Mouse (Mus musculus): Measurements from ENCODE around the gene Ttc28.
"Not testable (repeated sequence)": the region's sequence is repeated elsewhere in the genome, so short reads cannot be mapped to it uniquely, and the experiment has no call there.

Ttc28 gene

DNA sequence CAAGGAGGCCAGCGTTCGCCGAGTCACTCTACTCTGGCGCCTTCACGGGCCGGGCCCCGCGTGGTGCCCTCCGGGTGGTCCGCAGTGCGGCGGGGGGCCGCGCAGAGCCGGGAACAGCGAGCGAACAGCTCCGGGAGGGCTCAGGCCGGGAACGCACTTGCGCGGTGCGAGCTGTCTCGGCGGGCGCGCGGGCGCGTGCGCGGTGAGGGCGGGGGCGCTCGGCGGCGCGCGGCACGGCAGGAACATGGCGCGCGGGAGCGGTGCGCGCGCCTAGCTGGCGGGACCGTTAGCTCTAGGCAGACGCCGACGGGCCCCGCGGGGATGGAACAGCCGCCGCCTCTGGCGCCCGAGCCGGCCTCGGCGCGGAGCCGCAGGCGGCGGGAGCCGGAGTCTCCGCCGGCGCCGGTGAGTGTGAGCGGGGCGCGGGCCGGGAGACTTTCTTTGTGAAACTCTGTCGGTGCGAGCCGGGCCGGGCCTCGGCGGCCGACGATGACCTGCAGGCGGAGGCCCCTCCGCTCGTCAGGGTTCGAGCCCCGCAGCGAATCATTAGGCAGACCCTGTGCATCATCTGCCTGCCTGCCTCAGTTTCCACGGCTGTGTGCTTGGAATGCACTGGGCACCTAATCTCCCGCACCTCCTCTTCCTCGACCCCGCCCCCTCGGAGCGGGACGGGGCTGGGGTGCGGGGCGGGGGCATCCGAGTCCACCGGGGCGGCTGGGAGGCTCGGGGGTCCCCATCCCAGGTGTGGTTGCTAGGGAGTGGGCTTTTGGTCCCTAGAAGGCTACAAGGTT is at the start of gene Ttc28:
TSS of gene Ttc28 (plus strand) at position 220 of the 791 bp plus-strand sequence.
- DNase-seq (ENCODE audit: low spot score) = peak; percentile 94

DNA sequence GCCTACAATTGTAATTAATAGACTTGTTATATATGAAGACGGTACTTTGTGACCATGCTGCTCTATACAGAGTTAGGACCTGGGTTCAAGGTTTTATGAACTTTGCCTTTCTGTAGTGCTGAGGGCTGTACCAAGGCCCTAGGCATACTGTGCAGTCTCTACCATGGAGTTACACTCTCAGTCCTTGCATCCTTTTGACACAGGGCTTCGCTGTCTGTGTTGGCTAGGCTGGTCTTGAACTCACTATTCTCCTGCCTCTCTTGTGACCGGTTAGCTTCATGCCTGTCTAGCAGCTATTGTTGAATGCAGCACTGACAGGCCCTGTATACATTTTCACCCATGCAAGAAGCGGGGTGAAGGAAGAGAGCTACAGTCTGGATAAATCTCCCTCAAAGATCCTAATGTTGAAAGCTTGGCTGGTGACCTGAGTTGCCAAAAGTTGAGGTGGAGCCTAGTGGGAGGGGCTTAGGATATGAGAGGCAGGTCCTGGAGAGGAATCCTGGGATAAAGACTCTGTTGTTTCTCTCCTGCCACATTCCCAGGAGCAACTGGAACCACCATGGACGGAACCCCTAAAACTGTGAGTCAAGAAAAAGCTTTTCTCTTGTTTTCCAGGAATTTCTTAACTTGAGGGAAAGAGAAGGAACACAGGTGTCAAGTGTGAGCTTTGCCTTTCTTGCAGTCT is 48.4 kb upstream of the Ttc28 start:
- DNase-seq (ENCODE audit: low spot score) = no peak

DNA sequence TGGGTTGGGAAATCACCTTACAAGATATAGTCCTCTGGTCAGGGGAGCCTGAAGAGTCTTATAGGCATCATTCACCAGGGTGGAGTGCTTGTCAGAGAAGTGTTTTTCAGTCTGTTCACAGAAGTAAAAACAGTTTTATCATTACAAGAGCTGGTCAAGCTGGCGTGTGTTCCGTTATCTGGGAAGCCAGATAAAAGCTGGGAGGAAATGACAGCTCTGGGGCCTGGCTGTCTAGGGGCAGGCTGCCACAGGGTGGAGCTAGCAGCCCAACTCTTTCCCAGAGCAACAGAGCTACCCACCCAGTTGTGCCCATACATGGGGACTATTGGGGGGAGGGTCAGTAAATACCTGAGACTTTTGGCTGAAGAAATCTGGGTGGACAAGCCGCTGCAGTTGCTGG is 43.6 kb upstream of the Ttc28 start:
- peak; percentile 69 for DNase-seq (ENCODE audit: low spot score)

DNA sequence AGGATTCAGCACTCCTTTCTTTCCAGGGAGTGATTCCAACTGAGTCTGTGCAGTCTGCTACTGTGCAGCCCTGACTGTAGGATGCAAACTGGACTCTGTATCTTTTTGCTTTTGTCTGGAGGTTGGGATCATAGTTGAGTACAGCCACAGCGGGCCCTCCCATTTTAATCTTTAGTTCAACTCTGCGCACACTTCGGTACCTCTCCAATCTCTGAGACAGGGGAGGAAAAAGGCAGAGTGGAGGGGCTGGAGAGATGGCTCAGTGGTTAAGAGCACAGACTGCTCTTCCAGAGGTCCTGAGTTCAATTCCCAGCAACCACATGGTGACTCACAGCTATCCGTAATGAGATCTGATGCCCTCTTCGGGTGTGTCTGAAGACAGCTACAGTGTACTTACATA is 41.6 kb upstream of the Ttc28 start:
- not testable (repeated sequence) for DNase-seq (ENCODE audit: low spot score)

DNA sequence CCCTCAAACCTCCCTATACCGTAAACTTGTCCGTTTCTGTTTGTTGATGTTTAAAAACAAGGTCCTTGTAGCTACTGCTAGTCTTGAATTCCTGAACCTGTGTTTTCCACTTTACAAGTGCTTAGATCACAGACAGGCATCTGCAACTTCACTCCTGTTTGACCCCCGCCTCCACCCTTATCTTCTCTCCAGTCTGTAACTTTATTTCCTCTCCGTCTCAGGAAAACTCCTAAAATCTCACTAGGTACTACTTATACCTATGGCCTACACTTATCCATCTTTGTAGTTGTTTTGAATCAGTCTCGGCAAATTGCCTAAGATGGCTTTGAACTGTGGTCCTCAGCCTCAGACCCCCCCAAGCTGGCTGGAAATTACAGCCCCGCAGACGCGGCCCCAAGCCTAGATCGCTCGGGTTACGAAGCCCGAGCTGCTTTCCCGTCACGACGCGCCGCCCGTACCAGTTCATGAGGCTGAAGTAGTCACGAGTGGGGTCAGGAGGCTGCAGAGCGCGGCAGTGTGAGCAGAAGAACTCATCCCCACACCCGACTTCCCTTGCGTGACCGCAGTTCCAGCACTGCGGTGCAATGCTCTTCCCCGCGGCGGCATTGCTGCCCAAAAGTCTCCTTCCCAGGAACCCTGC is 40.4 kb upstream of the Ttc28 start:
- no peak for DNase-seq (ENCODE audit: low spot score)

DNA sequence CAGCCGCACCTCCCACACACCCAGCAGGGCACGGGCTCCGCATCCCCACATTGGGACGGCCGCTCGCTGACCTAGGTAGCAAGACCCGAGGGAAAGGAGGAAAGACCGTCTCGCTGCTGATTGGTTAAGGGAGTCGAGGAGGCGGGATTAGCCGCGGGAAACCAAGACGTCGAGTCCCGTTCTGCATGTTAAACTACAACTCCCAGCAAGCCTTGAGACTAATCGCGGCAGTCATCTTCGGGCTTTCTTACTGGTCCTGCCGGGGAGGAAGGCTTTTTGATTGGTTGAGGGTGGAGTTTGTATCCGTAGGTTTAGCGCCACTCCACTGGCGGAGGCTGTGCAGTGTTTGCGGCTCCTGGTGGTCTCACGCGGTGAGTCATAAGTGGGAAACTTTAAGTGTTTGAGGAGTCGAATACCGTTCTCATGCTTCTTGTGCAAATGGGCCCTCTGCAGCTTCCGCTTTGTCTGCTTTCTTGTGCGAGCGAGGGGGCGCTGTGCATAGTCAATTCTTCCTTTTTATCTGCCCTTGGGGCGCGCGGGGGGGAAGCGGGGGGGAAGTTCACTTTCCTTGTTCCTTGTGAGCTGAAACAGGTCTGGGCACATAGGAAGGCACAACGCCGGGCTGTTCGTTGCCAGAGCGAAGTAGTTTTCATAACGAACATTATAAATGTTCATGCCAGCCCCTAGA is 39.8 kb upstream of the Ttc28 start, which contains the start of the genes Hscb and Chek2:
TSS of gene Hscb (minus strand) at position 100 of the 688 bp plus-strand sequence.
TSS of gene Chek2 (plus strand) at position 302 of the 688 bp plus-strand sequence.
- peak; percentile 97 for DNase-seq (ENCODE audit: low spot score)

DNA sequence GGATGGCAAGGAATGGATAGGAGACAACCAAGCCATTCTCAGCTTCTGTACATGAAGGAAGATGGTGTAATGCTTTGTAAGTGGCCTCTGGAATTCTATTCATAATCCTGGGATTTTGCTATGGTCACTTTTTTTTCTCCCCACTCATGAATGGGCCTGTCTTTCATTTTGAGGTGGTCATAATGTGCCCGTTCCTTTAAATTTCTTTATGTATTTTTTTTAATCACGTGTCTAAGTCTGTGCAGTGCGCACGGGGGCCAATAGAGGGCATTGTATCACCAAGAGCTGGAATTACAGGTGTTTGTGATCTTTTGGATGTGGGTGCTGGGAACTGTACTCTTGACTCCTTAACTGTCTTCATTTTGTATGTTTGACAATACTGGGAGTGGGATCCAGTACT is 39.1 kb upstream of the Ttc28 start:
- peak; percentile 68 for DNase-seq (ENCODE audit: low spot score)

DNA sequence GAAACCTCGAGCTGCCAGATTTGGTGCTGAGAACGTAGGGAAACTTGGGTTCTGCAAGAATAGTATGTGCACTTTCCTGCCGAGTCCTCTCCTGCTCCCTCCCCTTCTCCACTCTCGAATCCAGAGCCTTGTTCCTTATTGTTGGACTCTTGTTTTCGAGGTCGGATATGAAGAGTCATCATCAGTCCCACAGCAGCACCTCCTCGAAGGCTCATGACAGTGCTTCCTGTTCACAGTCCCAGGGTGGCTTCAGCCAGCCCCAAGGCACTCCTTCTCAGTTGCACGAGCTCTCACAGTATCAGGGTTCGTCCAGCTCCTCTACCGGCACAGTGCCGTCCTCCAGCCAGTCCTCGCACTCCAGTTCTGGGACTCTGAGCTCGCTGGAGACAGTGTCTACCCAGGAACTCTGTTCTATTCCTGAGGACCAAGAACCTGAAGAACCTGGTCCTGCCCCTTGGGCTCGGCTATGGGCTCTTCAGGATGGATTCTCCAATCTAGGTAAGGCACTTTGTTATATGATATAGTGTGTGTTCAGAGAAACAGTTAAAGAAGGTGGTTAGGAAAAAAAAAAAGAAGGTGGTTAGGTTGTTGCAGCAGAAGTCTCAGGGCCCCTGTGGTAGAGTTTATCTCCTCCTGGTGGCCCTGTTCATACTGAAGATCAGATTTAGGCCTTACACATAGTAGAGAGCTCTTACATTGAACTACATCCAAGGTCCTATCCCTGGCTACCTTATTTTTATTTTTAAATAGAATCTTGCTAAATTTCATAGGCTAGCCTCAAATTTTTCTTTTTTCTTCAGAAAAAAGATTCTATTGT is 38.3 kb upstream of the Ttc28 start:
- DNase-seq (ENCODE audit: low spot score) = no peak

DNA sequence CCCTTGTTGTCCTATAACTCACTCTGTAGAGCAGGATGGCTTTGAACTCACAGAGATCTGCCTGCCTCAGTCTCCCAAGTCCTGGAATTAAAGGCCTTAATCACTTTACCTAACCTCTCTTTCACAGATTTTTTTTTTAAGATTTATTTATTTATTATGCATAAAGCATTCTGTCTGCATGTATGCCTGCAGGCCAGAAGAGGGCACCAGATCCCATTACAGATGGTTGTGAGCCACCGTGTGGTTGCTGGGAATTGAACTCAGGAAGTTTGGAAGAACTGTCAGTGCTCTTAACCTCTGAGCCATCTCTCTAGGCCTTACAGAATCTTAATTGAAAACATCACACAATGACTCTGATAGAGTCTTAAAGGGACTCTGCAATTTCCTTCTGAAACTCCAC is 26.6 kb upstream of the Ttc28 start:
- DNase-seq (ENCODE audit: low spot score) = no peak

DNA sequence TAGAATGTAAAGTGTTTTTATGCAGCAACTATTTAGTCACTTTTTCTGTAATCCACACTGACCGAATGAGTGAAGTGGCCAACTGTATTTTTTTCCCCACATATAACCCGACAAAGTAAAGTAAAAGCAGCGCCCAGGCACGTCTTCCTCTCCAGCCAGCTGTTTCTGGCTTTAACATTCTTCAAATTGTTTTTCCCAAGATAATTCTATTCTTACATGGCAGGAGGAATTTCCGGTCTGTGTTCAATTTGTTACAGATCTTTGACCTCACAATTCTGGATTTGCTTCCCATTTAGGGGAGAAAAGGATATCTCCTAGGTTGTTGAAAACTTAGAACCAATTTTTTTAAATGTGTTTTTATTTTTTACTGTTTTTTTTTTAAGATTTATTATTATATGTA is 22.5 kb upstream of the Ttc28 start:
- DNase-seq (ENCODE audit: low spot score) = no peak

DNA sequence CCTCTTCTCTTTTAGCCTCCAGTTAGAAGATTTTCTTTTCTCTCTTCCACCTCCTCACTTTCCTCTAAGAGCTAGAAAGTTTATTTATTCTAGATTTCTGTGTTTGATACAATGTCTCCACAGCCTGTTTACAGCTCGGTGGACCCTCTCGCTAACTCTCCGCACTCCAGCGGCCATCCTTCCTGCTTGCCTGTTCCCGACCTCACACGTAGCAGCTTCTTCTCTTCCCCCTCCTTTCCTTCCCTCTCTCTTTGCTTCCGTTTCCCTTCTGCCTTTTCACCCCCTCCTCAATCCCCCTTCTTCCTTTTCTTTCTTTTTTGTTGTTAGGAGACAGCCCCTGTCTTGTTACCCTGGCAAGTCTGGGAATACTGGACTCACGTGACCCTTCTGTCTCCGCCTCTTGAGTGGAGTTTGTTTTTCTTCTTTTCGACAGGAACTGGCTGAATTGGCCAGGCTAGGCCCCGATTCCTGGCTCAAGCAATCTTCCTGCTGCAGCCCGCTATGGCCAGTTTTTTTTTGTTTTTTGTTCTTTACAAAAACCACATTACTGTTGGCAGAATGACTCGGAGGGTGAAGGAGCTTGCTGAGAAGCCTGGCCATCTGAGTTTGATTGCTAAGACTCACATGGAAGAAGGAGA is 20.5 kb upstream of the Ttc28 start:
- DNase-seq (ENCODE audit: low spot score) = peak; percentile 60

DNA sequence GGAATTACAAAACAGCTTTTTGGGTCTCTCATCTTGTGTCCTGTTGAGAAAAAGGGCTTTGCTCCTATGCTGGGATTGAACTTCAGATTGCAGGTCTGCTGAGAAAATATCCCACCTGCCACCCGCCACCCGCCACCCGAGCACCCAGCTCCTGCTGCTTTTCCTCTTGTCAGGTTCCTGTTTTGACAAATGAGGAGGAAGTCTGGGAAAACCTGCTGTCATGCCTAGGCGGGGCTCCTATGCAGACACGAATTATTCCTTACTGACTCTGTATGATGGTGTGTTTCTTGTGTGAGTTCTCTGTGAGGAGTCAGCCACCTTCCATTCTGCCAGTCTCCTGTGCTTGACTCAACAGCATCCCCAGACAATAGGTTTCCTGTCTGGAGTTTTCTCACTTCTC is 19.2 kb upstream of the Ttc28 start:
- no peak for DNase-seq (ENCODE audit: low spot score)

DNA sequence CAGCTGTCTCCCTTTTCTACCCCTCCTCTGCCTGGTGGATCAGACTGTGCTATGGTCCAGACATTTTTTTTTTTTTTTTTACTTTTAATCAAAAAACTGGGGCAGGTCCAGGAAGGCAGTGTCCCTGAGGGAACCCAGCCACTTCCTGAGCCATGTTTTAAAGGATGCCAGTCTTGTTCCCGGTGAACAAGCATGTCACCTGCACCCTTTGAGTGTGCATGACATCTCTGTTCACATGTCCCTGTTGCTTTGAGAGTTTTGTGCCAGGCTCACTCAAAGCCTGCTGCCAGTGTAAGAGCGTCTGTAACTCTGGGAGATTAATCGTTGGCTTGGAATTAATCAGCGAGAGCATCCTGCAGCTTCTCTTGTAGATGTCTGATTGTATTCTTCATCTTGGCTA is 11.1 kb upstream of the Ttc28 start:
- DNase-seq (ENCODE audit: low spot score) = no peak

DNA sequence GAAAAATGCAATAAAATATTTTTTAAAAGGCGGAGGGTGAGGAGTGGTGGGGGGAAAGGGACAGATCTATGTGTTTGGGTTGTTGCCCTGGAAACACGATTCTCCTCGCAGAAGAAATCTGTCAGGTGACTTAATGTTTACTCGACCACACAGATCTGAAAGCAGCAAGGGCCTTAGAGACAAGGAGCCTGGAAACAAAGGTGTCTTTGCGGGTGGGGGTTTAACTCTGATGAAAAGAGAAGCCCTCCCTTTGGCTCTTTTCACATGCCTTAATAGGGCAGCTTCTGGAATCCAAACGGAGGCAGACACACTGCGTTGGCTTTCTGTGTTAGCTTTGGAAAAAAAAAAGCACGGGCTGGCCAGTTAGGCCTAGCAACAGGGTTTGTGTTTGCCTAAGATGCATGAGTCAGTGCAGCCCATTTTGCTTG is 10.3 kb upstream of the Ttc28 start:
- no peak for DNase-seq (ENCODE audit: low spot score)

DNA sequence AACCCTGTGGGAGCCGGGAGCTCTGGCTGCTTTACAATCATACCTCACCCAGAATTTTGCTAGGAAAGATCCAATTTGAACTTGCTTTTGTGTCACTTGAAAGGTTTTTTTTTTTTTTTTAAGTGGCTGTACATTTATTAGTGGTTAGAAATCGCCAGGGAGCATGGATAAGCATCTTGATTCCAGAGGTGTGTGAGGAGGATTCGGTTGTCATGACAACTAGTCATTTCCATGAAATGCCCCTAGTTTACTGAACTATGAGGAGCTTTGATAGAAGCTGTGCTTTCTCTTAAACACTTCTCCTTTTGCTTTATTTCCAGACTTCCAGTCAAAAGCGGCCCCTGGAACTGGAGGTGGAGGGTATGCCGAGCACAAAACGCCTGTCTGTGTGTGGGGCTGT is 6.4 kb upstream of the Ttc28 start:
- no peak for DNase-seq (ENCODE audit: low spot score)

DNA sequence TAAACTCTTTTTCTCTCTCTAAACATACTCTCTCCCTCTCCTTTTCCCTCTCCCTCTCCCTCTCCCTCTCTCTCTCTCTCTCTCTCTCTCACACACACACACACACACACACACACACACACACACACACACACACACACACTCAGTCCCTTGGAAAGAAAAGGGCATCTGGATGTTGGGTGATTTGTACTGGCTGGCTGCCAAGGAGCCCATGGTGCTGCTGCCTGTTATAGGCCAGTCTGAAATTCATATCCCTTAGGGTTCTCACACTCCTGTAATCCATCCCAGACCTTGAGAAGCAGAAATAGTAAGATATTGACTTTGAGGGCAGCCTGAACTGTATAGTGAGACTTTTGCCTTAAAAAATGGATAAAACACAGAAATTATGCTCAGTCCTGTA is 4.9 kb upstream of the Ttc28 start:
- peak; percentile 55 for DNase-seq (ENCODE audit: low spot score)

DNA sequence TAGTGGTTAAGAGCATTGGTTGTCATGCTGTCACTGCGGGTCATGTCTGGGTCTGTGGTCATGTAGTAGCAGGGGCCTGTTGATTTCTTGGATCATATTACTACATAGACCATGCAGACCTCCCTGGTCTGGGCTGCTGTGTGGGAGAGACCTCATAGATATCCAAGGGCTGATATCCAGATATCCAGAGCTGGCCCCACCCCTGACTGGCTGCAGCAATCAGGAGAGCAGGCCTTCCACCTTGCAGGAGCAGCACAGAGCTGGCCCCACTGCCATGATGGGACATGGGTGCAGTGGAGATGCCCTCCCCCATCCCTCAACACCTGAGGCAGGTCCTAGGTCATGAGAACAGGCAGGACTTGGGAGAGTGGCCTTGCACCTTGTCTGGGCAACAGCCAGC is 4.3 kb upstream of the Ttc28 start:
- DNase-seq (ENCODE audit: low spot score) = no peak

DNA sequence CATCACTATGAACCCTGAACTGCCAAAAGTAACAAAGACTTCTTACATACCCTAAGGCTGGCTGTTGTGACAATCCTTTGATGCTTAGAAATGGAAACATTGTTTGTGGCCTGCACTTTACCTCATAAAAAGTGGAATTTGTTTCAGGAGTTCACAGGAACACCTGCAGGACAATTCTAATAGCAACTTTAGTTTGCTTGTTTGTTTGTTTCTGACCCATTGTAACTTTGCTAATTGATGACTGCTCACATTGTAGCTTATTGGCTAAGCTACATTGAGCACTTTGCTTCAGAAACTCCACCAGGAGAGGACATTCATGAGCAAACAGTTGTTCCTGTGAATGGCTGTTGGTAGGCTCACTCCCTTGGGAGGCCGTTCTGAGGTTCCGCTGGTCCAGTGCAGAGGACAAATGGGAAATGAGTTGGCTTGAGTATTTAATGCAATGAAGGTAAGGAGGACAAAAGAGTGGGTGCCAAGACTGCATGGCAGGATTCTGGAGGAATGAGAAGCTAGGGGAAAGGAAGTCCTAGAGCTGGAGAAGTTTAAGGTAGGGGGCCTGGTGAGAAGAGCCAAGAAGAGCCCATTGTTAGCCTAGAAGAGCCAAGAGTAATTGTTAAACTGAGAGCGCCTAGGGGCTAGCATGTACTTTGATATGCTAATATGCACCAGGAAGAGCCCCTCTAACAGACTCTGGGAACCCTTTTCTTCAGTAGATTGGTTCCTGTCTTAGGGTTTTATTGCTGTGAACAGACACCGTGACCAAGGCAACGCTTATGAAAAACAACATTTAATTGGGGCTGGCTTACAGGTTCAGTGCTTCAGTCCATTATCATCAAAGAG is 1.7 kb upstream of the Ttc28 start:
- DNase-seq (ENCODE audit: low spot score) = no peak

DNA sequence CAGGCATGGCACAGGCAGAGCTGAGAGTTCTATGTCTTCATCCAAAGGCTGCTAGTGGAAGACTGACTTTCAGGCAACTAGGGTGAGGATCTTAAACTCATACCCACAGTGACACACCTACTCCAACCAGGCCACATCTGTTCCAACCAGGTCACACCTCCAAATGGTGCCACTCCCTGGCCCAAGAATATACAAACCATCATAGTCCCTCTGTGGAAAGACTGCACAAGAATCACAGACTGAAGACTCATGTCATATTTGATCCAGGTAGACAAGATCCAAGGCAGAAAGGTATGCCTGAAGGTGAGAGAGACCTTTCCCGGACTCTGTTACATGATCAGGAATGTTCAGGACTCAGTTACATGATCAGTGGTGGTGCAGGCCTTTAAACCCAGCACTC is 1.1 kb upstream of the Ttc28 start:
- not testable (repeated sequence) for DNase-seq (ENCODE audit: low spot score)

DNA sequence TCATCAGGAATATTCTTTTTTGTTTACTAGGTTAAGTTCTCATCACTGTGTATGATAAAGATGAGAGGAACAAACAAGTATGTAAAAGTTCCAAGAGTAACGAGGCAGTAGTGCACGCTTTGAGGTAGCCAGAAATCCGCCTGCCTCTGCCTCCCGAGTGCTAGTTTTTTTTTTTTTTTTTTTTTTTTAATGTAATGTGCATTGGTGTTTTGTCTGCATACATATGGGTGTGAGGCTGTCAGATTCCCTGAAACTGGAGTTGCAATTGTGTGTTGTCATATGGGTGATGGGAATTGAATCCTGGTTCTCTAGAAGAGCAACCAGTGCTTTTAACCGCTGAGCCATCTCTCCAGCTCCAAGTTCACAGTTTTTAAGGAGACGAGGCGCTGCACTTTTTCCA is 561 bp upstream of the Ttc28 start:
- DNase-seq (ENCODE audit: low spot score) = no peak

Data from testis, postnatal 10 days (tissue).